Mouse (Mus musculus): Measurements from ENCODE around the gene Map3k11. TPM values are rescaled to one million over a fixed set of nuclear protein-coding genes. Genes with fewer than 3 reads are reported as not detected.

Gene Map3k11
- polyA plus RNA-seq, 1 experiment = 9.3 TPM

GRCm38 (mm10) chr19:5704801-5705571, 16.4 kb downstream of the Map3k11 start:
- Histone ChIP-seq H3K4me3 (ENCODE audit: insufficient read depth, low read length) (no peak overlapping the region), H3K4me1 (ENCODE audit: control insufficient read depth, insufficient read depth, low read length) (peaks cover 3% of the 10 kb centered on the region; the same call in 1 of the 2 replicates), H3K27ac (ENCODE audit: insufficient read depth, low read length) (peak overlapping the region; percentile 62)
- TF ChIP-seq CTCF (IDR thresholded peaks at IDR 0.05; ENCODE audit: borderline replicate concordance, insufficient read depth, low read length) (no peak), POLR2A (IDR thresholded peaks at IDR 0.05; ENCODE audit: low read depth, low read length) (no peak)

GRCm38 (mm10) chr19:5710068-5710467, 21.5 kb downstream of the Map3k11 start:
- H3K4me3 ChIP-seq (ENCODE audit: insufficient read depth, low read length) = no peak overlapping the region
- TF ChIP-seq CTCF (IDR thresholded peaks at IDR 0.05; ENCODE audit: borderline replicate concordance, insufficient read depth, low read length) (no peak), POLR2A (IDR thresholded peaks at IDR 0.05; ENCODE audit: low read depth, low read length) (no peak)
- H3K27ac ChIP-seq (ENCODE audit: insufficient read depth, low read length) = no peak overlapping the region
- peaks cover 11% of the 10 kb centered on the region; the same call in 1 of the 2 replicates for H3K4me1 ChIP-seq (ENCODE audit: control insufficient read depth, insufficient read depth, low read length)

- Histone ChIP-seq H3K4me3 (ENCODE audit: insufficient read depth, low read length) (no peak overlapping the region), H3K4me1 (ENCODE audit: control insufficient read depth, insufficient read depth, low read length) (0 out of 2 replicates have a peak, but pooled peaks cover 8% of the 10 kb centered on the region), H3K27ac (ENCODE audit: insufficient read depth, low read length) (no peak overlapping the region)
- TF ChIP-seq CTCF (IDR thresholded peaks at IDR 0.05; ENCODE audit: borderline replicate concordance, insufficient read depth, low read length) (no peak), POLR2A (IDR thresholded peaks at IDR 0.05; ENCODE audit: low read depth, low read length) (no peak)
These were observed 22.0 kb downstream of the Map3k11 start for GRCm38 (mm10) chr19:5710581-5710980.

GRCm38 (mm10) chr19:5711218-5711617, 22.7 kb downstream of the Map3k11 start:
- Histone ChIP-seq H3K4me3 (ENCODE audit: insufficient read depth, low read length) (no peak overlapping the region), H3K27ac (ENCODE audit: insufficient read depth, low read length) (no peak overlapping the region), H3K4me1 (ENCODE audit: control insufficient read depth, insufficient read depth, low read length) (0 out of 2 replicates have a peak, but pooled peaks cover 8% of the 10 kb centered on the region)
- TF ChIP-seq POLR2A (IDR thresholded peaks at IDR 0.05; ENCODE audit: low read depth, low read length) (no peak), CTCF (IDR thresholded peaks at IDR 0.05; ENCODE audit: borderline replicate concordance, insufficient read depth, low read length) (peak; percentile 47; the same call in 1 of the 2 replicates)

- H3K27ac ChIP-seq (ENCODE audit: insufficient read depth, low read length) = no peak overlapping the region
- TF ChIP-seq CTCF (IDR thresholded peaks at IDR 0.05; ENCODE audit: borderline replicate concordance, insufficient read depth, low read length) (no peak), POLR2A (IDR thresholded peaks at IDR 0.05; ENCODE audit: low read depth, low read length) (no peak)
- H3K4me1 ChIP-seq (ENCODE audit: control insufficient read depth, insufficient read depth, low read length) = peaks cover 11% of the 10 kb centered on the region; the same call in 1 of the 2 replicates
- H3K4me3 ChIP-seq (ENCODE audit: insufficient read depth, low read length) = no peak overlapping the region
These were observed 23.4 kb downstream of the Map3k11 start for GRCm38 (mm10) chr19:5711907-5712460.

GRCm38 (mm10) chr19:5713255-5713654, 24.7 kb downstream of the Map3k11 start:
- Histone ChIP-seq H3K4me1 (ENCODE audit: control insufficient read depth, insufficient read depth, low read length) (peaks cover 14% of the 10 kb centered on the region; the same call in 1 of the 2 replicates), H3K4me3 (ENCODE audit: insufficient read depth, low read length) (no peak overlapping the region), H3K27ac (ENCODE audit: insufficient read depth, low read length) (0 out of 2 replicates have a peak overlapping the region, but pooled peaks have one; percentile 1)
- TF ChIP-seq CTCF (IDR thresholded peaks at IDR 0.05; ENCODE audit: borderline replicate concordance, insufficient read depth, low read length) (no peak), POLR2A (IDR thresholded peaks at IDR 0.05; ENCODE audit: low read depth, low read length) (no peak)

GRCm38 (mm10) chr19:5713730-5714129, 25.2 kb downstream of the Map3k11 start:
- Histone ChIP-seq H3K4me3 (ENCODE audit: insufficient read depth, low read length) (no peak overlapping the region), H3K4me1 (ENCODE audit: control insufficient read depth, insufficient read depth, low read length) (peaks cover 14% of the 10 kb centered on the region; the same call in 1 of the 2 replicates), H3K27ac (ENCODE audit: insufficient read depth, low read length) (0 out of 2 replicates have a peak overlapping the region, but pooled peaks have one; percentile 1)
- TF ChIP-seq POLR2A (IDR thresholded peaks at IDR 0.05; ENCODE audit: low read depth, low read length) (no peak), CTCF (IDR thresholded peaks at IDR 0.05; ENCODE audit: borderline replicate concordance, insufficient read depth, low read length) (no peak)

GRCm38 (mm10) chr19:5715793-5716688, 27.5 kb downstream of the Map3k11 start:
- TF ChIP-seq POLR2A (IDR thresholded peaks at IDR 0.05; ENCODE audit: low read depth, low read length) (no peak), CTCF (IDR thresholded peaks at IDR 0.05; ENCODE audit: borderline replicate concordance, insufficient read depth, low read length) (0 out of 2 replicates have a peak, but pooled peaks have one; percentile 0)
- Histone ChIP-seq H3K27ac (ENCODE audit: insufficient read depth, low read length) (no peak overlapping the region), H3K4me1 (ENCODE audit: control insufficient read depth, insufficient read depth, low read length) (peaks cover 14% of the 10 kb centered on the region; the same call in 1 of the 2 replicates), H3K4me3 (ENCODE audit: insufficient read depth, low read length) (no peak overlapping the region)

- Histone ChIP-seq H3K4me1 (ENCODE audit: control insufficient read depth, insufficient read depth, low read length) (peaks cover 14% of the 10 kb centered on the region; the same call in 1 of the 2 replicates), H3K27ac (ENCODE audit: insufficient read depth, low read length) (no peak overlapping the region), H3K4me3 (ENCODE audit: insufficient read depth, low read length) (no peak overlapping the region)
- TF ChIP-seq CTCF (IDR thresholded peaks at IDR 0.05; ENCODE audit: borderline replicate concordance, insufficient read depth, low read length) (no peak), POLR2A (IDR thresholded peaks at IDR 0.05; ENCODE audit: low read depth, low read length) (no peak)
These were observed 28.4 kb downstream of the Map3k11 start for GRCm38 (mm10) chr19:5716955-5717354.
